Mouse (Mus musculus): ENCODE results near the gene Aurkb. TPM values are rescaled to one million over a fixed set of nuclear protein-coding genes. Genes with fewer than 3 reads are reported as not detected.
"Not testable (repeated sequence)": the region's sequence is repeated elsewhere in the genome, so short reads cannot be mapped to it uniquely, and the experiment has no call there.

Gene Aurkb
- polyA plus RNA-seq, 1 experiment from 2014 or later = 177 TPM

DNA sequence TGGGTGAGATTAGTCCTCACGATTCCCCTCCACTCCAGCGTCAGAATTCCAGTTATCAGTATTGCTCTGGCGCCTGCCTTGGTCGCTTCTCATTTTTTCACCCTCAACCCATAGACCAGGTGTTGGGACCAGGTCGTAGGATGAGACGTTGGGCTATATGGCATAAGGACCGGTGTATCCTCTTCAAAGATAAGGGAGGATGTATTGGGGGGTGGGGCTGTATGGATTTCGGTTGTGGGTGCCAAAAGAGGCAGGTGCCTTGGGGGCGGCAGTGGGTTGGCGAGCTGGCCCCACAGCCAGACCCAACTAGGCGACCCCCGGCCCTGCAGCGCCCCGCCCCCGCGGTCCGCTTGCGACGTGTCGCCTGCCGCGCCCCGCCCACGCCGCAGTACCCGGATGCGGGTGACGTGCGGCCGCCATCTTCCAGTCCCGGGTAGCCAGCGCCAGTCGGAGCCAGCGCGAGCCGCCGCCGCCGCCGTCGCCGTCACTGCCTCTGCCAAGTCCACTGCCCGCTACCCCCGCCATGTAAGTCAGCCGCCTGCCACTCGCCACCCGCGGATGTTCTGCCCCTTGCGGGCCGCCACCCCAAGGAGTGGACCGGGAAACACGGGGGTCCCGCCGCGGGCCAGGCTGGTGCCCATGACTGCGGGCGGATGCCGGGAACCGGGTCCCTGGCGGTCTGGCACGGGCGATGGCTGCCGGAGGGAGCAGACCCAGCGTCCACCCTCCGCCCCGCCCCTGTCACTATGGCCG, 42.8 kb downstream of the Aurkb start, which contains the start of gene Vamp2:
Vamp2 (plus strand) TSS at position 388 of the 753 bp plus-strand sequence.
- peaks cover 37% of the 10 kb centered on the region for H3K4me1 ChIP-seq (ENCODE audit: insufficient read depth, low read length)
- peak within 1 kb of the TSS; percentile 100 for H3K4me3 ChIP-seq (ENCODE audit: low read length)
- peak within 1 kb of the TSS; percentile 97 for H3K27ac ChIP-seq (ENCODE audit: low read length)
- H3K4me2 ChIP-seq (replicated peaks; ENCODE audit: low read depth, low read length) = peak within 1 kb of the TSS; percentile 72
- peaks cover 18% of the 10 kb centered on the region; the same call in 1 of the 2 replicates for H3K36me3 ChIP-seq (ENCODE audit: insufficient read depth, low read length)
- no peaks in the 10 kb centered on the region for H3K9me3 ChIP-seq (ENCODE audit: low read length)
- no peaks in the 10 kb centered on the region for H3K27me3 ChIP-seq (ENCODE audit: insufficient read depth, low read length)
- H3K9ac ChIP-seq (replicated peaks; ENCODE audit: low read length) = peak within 1 kb of the TSS; percentile 99
- under 1% methylated on average over 60 of the region's 67 CpGs for WGBS
- peak; percentile 72 for ATAC-seq (ENCODE audit: low FRiP score, low TSS enrichment)

DNA sequence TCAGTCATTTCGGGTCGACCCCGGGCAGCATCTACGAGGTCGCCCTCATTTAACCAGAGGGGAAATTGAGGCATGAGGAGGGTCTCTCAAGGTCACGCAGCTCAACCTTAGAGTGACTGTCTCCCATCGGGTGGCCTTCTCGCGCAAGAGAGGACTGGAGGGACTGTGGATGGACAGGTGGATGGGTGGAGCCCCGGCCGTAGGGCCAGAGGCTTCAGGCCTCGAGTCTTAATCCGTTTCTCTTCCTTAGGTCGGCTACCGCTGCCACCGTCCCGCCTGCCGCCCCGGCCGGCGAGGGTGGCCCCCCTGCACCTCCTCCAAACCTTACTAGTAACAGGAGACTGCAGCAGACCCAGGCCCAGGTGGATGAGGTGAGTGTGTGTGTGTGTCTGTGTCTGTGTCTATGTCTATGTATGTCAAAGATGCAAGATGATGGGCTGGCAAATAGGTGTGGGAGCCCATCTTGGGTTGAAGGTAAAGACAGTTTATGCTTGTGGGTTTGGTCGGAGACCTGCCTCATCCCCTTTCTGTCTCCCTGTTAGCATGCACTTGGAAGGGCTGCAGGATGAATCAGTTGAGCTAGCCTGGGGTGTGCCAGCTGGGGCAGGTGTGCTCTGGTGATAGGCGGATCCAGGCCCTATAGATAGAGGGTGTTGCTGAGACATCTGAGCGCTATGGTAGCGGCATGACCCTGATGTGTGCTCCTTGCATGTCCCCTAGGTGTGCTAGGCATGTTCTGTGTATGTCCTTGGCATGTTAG, 43.6 kb downstream of the Aurkb start:
- peak; percentile 29; the same call in 1 of the 2 replicates for ATAC-seq (ENCODE audit: low FRiP score, low TSS enrichment)
- WGBS = 11% methylated on average over 25 of the region's 25 CpGs

DNA sequence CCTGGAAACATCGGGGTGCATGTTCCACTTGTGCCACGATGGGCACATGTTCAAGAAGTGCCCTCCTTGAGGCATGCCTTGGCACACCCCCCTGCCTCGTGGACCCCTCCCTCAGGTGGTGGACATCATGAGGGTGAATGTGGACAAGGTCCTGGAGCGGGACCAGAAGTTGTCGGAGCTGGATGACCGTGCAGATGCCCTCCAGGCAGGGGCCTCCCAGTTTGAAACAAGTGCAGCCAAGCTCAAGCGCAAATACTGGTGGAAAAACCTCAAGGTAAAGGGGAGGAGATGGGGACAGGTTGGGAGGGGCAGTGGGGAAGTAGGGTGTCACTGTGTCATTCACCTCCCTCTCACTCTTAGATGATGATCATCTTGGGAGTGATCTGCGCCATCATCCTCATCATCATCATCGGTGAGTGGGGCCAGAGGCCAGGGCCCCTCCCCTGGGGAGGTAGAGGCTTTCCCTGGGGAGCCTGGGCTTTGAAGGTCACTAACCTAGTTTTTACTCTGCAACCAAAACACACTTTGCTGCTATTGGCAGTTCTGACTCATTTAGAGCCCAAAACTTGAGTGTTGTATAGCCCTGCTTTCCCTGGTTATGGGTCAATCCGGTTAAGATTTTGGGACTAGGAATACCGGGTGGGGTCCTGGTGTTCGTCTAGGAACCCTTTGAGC, 44.3 kb downstream of the Aurkb start:
- Histone ChIP-seq H3K27me3 (ENCODE audit: insufficient read depth, low read length) (no peaks in the 10 kb centered on the region), H3K27ac (ENCODE audit: low read length) (0 out of 2 replicates have a peak overlapping the region, but pooled peaks have one; percentile 3), H3K9me3 (ENCODE audit: low read length) (no peaks in the 10 kb centered on the region), H3K4me2 (replicated peaks; ENCODE audit: low read depth, low read length) (peak overlapping the region; percentile 72), H3K4me1 (ENCODE audit: insufficient read depth, low read length) (peaks cover 41% of the 10 kb centered on the region), H3K36me3 (ENCODE audit: insufficient read depth, low read length) (peaks cover 18% of the 10 kb centered on the region; the same call in 1 of the 2 replicates), H3K9ac (replicated peaks; ENCODE audit: low read length) (peak overlapping the region; percentile 99), H3K4me3 (ENCODE audit: low read length) (peak overlapping the region; percentile 100)
- no peak for ATAC-seq (ENCODE audit: low FRiP score, low TSS enrichment)
- WGBS = 77% methylated on average over 12 of the region's 12 CpGs

More for the DNA sequence above, 43.6 kb downstream of the Aurkb start:
- peaks cover 18% of the 10 kb centered on the region; the same call in 1 of the 2 replicates for H3K36me3 ChIP-seq (ENCODE audit: insufficient read depth, low read length)
- peak overlapping the region; percentile 100 for H3K4me3 ChIP-seq (ENCODE audit: low read length)
- peak overlapping the region; percentile 72 for H3K4me2 ChIP-seq (replicated peaks; ENCODE audit: low read depth, low read length)
- H3K27me3 ChIP-seq (ENCODE audit: insufficient read depth, low read length) = no peaks in the 10 kb centered on the region
- H3K9me3 ChIP-seq (ENCODE audit: low read length) = no peaks in the 10 kb centered on the region
- H3K9ac ChIP-seq (replicated peaks; ENCODE audit: low read length) = peak overlapping the region; percentile 99
- peak overlapping the region; percentile 97 for H3K27ac ChIP-seq (ENCODE audit: low read length)
- H3K4me1 ChIP-seq (ENCODE audit: insufficient read depth, low read length) = peaks cover 37% of the 10 kb centered on the region

DNA sequence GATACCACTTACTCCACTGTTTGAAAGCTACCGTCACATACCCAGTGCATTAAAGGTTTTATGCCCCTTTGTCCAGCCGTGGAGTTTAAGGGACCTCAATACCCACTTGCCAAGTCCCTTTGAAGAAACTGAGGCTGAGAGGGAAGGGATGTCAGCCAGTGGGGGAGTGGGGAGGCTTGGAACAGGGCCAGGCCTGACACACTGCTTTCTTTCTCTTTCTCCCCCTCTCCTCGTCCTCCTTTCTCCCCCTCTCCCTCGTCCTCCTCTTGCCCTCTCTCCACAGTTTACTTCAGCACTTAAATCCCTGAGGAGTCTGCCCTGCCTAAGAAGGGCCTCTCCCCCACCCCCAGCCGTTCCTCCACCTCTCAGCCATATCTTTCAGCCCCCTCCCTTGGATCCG, 44.9 kb downstream of the Aurkb start:
- Histone ChIP-seq H3K36me3 (ENCODE audit: insufficient read depth, low read length) (peaks cover 18% of the 10 kb centered on the region; the same call in 1 of the 2 replicates), H3K9me3 (ENCODE audit: low read length) (no peaks in the 10 kb centered on the region), H3K4me3 (ENCODE audit: low read length) (0 out of 2 replicates have a peak overlapping the region, but pooled peaks have one; percentile 9), H3K9ac (replicated peaks; ENCODE audit: low read length) (peak overlapping the region; percentile 19; the same call in 1 of the 2 replicates), H3K27me3 (ENCODE audit: insufficient read depth, low read length) (no peaks in the 10 kb centered on the region), H3K4me1 (ENCODE audit: insufficient read depth, low read length) (peaks cover 41% of the 10 kb centered on the region), H3K27ac (ENCODE audit: low read length) (0 out of 2 replicates have a peak overlapping the region, but pooled peaks have one; percentile 3), H3K4me2 (replicated peaks; ENCODE audit: low read depth, low read length) (peak overlapping the region; percentile 72)
- 63% methylated on average over 6 of the region's 6 CpGs for WGBS
- ATAC-seq (ENCODE audit: low FRiP score, low TSS enrichment) = no peak

DNA sequence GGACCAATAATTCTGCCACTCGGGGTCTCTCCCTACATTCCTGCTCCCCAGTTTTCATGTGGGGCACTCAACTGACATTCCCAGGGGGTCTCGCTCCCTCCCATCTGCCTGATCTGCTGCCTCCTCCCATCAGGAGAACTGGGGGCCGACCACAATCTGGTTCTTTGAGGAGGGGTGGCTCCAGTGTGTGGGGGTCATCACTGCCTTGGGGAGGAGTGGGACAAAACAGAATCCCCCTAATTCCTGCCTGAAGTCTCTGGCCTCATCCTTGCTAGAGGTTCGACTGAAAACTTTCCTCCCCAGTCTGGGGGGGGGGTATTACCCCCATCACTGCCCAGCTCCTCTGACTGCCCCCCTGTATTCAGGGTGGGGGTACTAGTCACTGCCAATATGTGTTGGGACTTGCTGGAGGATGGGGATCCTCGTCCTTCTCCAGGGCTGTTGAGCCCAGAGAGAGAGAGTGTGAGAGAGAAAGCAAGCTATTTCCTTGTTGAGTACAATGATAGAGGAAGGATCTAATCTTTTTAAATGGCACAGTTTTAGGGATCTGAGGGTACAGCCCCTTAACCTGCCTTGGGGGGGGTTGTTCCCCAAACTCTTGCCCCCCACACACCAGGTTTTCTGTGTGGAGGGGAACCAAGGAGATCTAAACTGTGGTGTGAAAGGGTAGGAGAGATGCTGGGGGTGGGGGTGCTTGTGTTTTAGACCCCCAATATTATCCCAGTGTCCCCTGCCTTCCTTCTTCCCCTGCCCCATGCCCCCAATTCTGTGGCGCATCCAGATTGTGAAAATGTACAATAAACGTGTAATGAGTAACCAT, 46.3 kb downstream of the Aurkb start:
- no peak overlapping the region for H3K27ac ChIP-seq (ENCODE audit: low read length)
- no peak overlapping the region for H3K9ac ChIP-seq (replicated peaks; ENCODE audit: low read length)
- no peak overlapping the region for H3K4me2 ChIP-seq (replicated peaks; ENCODE audit: low read depth, low read length)
- peaks cover 47% of the 10 kb centered on the region for H3K4me1 ChIP-seq (ENCODE audit: insufficient read depth, low read length)
- WGBS = 69% methylated on average over 7 of the region's 7 CpGs
- peaks cover 18% of the 10 kb centered on the region; the same call in 1 of the 2 replicates for H3K36me3 ChIP-seq (ENCODE audit: insufficient read depth, low read length)
- no peak overlapping the region for H3K4me3 ChIP-seq (ENCODE audit: low read length)
- no peak for ATAC-seq (ENCODE audit: low FRiP score, low TSS enrichment)
- H3K27me3 ChIP-seq (ENCODE audit: insufficient read depth, low read length) = no peaks in the 10 kb centered on the region
- H3K9me3 ChIP-seq (ENCODE audit: low read length) = no peaks in the 10 kb centered on the region

DNA sequence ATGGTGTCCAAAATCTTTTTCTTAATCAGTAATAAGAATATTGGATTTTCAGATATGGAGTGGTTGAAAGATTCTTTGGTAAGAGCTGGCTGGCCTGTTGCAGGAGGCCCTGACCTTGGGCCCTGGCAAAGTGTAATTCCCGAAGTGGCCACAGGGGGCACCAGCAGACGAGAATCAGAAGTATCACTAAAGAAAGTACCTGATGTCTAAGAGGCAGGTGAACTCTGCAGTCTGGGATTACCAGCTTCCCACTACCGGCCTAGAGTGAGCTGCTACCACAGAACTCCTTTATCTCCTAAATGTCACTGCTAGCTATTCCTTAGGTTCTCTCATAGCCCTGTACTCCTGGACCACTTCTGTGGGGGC, 46.9 kb downstream of the Aurkb start:
- 5% methylated on average over 3 of the region's 3 CpGs for WGBS

DNA sequence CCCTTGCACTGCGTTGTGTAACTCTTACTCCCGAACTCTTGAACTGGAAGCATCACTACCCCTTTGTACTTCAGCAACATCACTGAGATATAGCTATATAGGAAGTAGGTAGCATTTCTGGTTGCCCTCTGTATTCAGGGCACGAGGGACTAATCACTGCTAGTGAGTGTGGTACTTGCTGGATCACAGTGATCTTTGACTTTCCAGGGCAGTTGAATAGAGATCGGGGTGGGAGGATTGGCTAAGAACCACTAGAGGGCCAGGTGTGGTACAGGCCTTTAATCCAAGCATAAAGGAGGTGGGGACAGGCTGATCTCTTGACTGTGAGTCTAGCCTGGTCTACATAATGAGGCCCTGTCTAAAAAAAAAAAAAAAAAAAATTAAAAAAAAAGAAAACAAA, 47.4 kb downstream of the Aurkb start:
- no peaks in the 10 kb centered on the region for H3K9me3 ChIP-seq (ENCODE audit: low read length)
- H3K4me3 ChIP-seq (ENCODE audit: low read length) = no peak overlapping the region
- no peak overlapping the region for H3K4me2 ChIP-seq (replicated peaks; ENCODE audit: low read depth, low read length)
- no peak for ATAC-seq (ENCODE audit: low FRiP score, low TSS enrichment)
- H3K27ac ChIP-seq (ENCODE audit: low read length) = no peak overlapping the region
- 90% methylated on average over 4 of the region's 4 CpGs for WGBS
- no peak overlapping the region for H3K9ac ChIP-seq (replicated peaks; ENCODE audit: low read length)
- H3K4me1 ChIP-seq (ENCODE audit: insufficient read depth, low read length) = peaks cover 45% of the 10 kb centered on the region
- no peaks in the 10 kb centered on the region for H3K27me3 ChIP-seq (ENCODE audit: insufficient read depth, low read length)
- H3K36me3 ChIP-seq (ENCODE audit: insufficient read depth, low read length) = peaks cover 18% of the 10 kb centered on the region; the same call in 1 of the 2 replicates

More for the DNA sequence above, 46.9 kb downstream of the Aurkb start:
- H3K4me2 ChIP-seq (replicated peaks; ENCODE audit: low read depth, low read length) = no peak overlapping the region
- no peak overlapping the region for H3K4me3 ChIP-seq (ENCODE audit: low read length)
- no peak overlapping the region for H3K9ac ChIP-seq (replicated peaks; ENCODE audit: low read length)
- ATAC-seq (ENCODE audit: low FRiP score, low TSS enrichment) = no peak
- H3K9me3 ChIP-seq (ENCODE audit: low read length) = no peaks in the 10 kb centered on the region
- H3K4me1 ChIP-seq (ENCODE audit: insufficient read depth, low read length) = peaks cover 45% of the 10 kb centered on the region
- no peak overlapping the region for H3K27ac ChIP-seq (ENCODE audit: low read length)
- no peaks in the 10 kb centered on the region for H3K27me3 ChIP-seq (ENCODE audit: insufficient read depth, low read length)
- peaks cover 18% of the 10 kb centered on the region; the same call in 1 of the 2 replicates for H3K36me3 ChIP-seq (ENCODE audit: insufficient read depth, low read length)

DNA sequence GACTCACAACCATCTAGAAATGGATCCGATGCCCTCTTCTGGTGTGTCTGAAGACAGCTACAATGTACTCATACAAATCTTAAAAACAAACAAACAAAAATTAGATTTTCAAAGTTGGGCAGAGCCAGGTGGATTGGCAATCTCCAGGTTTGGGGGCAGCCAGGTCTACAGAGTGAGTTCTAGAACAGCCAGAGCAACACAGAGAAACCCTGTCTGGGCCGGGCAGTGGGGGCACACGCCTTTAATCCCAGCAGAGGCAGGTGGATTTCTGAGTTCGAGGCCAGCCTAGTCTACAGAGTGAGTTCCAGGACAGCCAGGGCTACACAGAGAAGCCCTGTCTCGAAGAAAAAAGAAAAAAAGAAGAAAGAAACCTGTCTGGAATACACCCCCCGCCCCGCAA, 48.4 kb downstream of the Aurkb start:
- peaks cover 52% of the 10 kb centered on the region for H3K4me1 ChIP-seq (ENCODE audit: insufficient read depth, low read length)
- not testable (repeated sequence) for H3K27me3 ChIP-seq (ENCODE audit: insufficient read depth, low read length); H3K9ac ChIP-seq (replicated peaks; ENCODE audit: low read length); H3K9me3 ChIP-seq (ENCODE audit: low read length); H3K27ac ChIP-seq (ENCODE audit: low read length); H3K4me3 ChIP-seq (ENCODE audit: low read length); ATAC-seq (ENCODE audit: low FRiP score, low TSS enrichment); H3K4me2 ChIP-seq (replicated peaks; ENCODE audit: low read depth, low read length)
- 92% methylated on average over 7 of the region's 7 CpGs for WGBS
- H3K36me3 ChIP-seq (ENCODE audit: insufficient read depth, low read length) = peaks cover 18% of the 10 kb centered on the region; the same call in 1 of the 2 replicates
